Mouse (Mus musculus) bone marrow macrophage, adult 2 months (primary cell): ENCODE measurements around the gene Asrgl1. TPM values are rescaled to one million over a fixed set of nuclear protein-coding genes. Genes with fewer than 3 reads are reported as not detected.

Experiments
- H3K27ac ChIP-seq: 2 replicates; pipeline ENCODE4 v1.5.1; 2012; ENCODE audit warnings: low read depth, low read length; ENCODE audit not compliant: insufficient read depth
- H3K4me1 ChIP-seq: 2 replicates; pipeline ENCODE4 v1.6.1; 2012; ENCODE audit warnings: low read length; ENCODE audit not compliant: control insufficient read depth, insufficient read depth
- H3K4me3 ChIP-seq: 2 replicates; pipeline ENCODE4 v1.5.1; 2012; ENCODE audit warnings: mild to moderate bottlenecking, low read length, moderate library complexity; ENCODE audit not compliant: insufficient read depth
- CTCF ChIP-seq: IDR thresholded peaks from 2 replicates; pipeline ENCODE4 v1.5.1; 2012; ENCODE audit warnings: low read depth, mild to moderate bottlenecking, low read length, moderate library complexity
- POLR2A ChIP-seq: IDR thresholded peaks from 2 replicates; pipeline ENCODE4 v1.6.1; 2012; ENCODE audit warnings: mild to moderate bottlenecking, low read depth, low read length, borderline replicate concordance
- polyA plus RNA-seq: library from polyadenylated mRNA; stranded (reverse); fragments of >200 nt; gene quantifications from 2 replicates; pipeline ENCODE4 v1.2.4, GENCODE M21; 2012; ENCODE audit not compliant: missing spikeins, insufficient read depth, insufficient read length

Gene Asrgl1
- polyA plus RNA-seq, 1 experiment, result 4.0 TPM

DNA sequence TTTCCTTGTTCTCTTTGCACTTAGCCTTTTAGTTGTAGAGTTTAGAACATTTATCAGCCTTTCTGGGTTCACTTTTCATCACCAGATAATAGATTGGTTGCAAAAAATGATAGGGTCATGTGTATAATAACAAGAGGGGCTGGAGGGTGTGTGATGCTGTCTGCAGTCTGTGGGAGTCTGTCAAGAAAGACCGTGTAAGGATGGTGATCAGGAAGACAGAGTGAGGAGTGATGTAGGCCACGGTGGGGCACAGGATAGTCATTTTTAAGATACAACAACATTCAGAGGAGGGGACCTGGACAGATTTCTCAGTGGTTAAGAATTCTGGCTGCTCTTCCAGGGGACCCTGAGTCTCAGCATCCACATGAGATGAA is 63.3 kb downstream of the Asrgl1 start:
- TF ChIP-seq CTCF, result no peak
- TF ChIP-seq POLR2A, result no peak
- Histone ChIP-seq H3K4me3 (no peak overlapping the region), H3K27ac (peak overlapping the region; percentile 98), H3K4me1 (peaks cover 84% of the 10 kb centered on the region)

DNA sequence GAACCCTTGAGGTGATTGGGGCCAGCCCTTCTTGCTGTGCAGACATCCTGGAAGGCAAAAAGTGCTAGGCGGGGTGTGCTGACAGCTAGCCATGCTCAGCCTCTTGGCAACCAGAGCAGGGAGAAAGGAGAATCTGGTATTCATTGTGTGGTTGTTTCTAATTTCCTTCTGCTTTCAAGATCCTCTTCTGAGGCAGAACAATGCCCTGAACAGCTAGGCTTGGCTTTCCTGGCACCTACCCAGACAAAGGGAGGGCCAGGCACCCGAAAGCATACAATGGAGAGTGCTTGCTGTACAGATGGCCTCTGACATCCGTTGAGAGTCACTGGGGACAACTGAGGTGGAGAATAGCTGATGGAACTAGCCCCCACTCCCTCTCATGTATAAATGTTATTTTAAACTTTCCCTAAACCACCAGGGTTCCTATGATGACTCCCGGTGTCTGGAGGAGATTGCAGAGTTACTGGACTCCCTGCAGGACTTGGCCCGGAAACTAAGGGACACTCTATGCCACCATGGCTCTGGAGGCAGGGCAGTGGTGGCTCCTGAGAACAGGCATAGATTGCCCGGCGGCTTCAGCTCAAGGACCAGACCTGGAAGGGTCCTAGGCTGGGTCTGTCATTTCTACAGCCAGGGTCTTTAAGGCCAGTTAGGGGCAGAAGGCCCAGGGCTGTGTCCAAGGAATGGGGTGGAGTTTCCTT is 63.8 kb downstream of the Asrgl1 start:
- Histone ChIP-seq H3K4me1 (peaks cover 82% of the 10 kb centered on the region), H3K27ac (peak overlapping the region; percentile 98), H3K4me3 (no peak overlapping the region)
- TF ChIP-seq CTCF (no peak), POLR2A (no peak)

DNA sequence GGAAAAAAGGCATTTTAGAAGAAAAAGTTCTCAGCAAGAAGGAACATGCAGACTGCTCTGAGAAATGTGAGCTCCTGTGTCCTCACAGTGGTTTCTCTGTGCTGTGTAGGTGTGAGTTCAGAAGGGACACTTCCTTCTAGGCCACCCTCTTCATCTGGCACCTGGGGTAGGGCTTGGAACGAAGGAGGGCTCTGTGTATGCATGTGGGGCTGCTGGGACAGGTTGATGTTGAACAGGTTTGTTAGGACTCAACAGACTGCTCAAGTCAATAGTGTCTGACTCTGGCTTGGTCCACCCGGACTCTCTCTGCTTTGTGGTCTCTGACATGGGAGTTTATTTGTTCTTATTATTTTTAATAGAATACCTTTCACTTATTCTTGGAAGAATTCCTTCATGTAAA is 65.1 kb downstream of the Asrgl1 start:
- Histone ChIP-seq H3K4me1 (peaks cover 81% of the 10 kb centered on the region), H3K27ac (peak overlapping the region; percentile 98), H3K4me3 (no peak overlapping the region)
- no peak for TF ChIP-seq POLR2A
- no peak for TF ChIP-seq CTCF

DNA sequence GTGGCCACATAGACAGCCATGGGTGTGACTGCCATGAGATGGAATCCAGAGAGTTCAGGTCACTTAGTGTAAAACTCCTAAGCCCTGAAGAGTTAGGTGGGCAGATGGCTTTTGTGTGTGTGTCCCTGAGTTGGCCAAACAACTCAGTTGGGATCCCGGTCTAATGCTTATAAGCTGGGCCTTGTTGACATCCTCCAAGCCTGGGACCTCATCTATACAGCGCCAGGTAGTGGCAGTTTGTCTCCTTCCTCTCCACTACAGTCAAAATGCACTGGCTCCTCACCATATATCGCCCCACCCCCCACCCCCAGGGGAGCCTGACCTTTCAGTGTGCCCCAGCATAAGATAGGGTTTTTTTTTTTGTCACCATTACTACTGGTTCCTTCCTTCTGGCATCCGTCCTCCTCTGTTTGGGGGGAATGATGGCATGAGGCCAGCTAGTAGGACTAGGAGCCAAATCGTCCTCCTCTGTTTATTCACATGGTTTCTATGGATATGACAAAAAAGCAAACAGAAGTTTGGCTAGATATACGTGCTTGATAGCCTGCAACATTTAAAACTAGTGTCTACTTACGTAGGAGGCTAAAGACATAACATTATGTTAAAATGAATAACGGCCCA is 65.6 kb downstream of the Asrgl1 start:
- no peak overlapping the region for H3K27ac ChIP-seq
- no peak overlapping the region for H3K4me3 ChIP-seq
- TF ChIP-seq POLR2A (no peak), CTCF (no peak)
- peaks cover 80% of the 10 kb centered on the region for H3K4me1 ChIP-seq

DNA sequence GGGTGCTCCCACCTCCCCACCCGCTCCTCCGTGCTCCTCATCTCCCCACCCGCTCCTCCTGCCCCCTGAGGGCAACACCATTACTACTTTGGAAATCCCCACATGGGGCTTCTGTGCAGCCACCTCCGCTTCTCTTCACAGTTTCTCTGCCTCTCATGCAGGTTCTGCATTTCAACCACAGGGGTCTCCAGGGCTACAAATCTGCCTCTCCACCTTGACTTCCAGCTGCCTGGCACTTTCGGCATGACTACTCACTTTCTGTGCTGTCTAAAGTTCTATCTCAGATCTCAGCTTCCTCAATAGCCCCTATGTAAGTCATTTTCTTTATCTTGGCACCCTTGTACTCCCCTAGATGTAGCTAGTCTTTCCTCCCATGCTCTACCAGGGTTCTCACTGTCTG is 68.1 kb downstream of the Asrgl1 start:
- Histone ChIP-seq H3K4me1 (peaks cover 81% of the 10 kb centered on the region), H3K4me3 (no peak overlapping the region), H3K27ac (no peak overlapping the region)
- no peak for TF ChIP-seq POLR2A
- no peak for TF ChIP-seq CTCF

DNA sequence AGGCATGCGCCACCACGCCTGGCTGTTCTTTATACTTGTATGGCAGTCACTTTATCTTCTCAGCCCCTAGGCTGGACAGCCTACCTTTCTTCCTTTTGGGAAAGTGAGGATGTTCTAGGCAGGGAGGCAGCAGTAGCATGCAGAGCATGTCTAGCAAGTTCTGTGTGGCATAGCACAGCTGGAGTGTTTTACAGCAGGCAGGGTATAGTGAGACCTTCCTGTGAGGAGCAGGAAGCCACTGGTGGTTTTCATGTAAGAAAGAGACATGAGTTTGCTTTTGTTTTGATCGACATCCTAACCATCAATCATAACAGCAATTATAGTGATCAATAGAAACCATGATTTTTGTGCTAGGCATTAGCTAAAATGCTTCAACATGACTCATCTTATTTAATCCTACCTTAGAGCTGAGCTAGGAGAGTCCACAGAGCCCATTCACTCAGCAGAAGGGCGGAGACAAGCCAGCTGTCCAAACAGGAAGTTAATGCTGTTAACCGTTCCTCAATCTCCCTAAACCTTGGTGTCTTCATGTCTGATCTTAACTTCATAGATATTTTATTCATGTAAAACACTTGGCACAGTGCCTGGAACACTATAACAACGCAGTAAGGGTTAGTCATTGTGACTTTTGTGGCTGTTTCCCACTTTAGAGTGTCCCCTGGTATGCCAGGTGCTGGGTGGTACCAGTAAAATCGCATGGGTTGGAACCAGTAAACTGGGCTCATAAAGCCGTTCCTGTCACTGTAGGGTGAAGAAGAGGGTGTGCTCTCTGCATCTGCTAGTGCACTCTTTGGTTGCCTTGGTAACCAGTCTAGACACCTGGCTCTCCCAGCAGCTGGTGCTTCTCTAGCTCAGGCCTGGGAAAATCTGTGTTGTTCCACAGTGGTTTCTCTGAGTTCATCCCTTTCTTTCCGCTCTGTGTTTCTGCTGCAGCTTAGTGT is 69.5 kb downstream of the Asrgl1 start:
- peak overlapping the region; percentile 73 for H3K27ac ChIP-seq
- no peak for TF ChIP-seq CTCF
- no peak for TF ChIP-seq POLR2A
- no peak overlapping the region for H3K4me3 ChIP-seq
- H3K4me1 ChIP-seq, result peaks cover 84% of the 10 kb centered on the region

DNA sequence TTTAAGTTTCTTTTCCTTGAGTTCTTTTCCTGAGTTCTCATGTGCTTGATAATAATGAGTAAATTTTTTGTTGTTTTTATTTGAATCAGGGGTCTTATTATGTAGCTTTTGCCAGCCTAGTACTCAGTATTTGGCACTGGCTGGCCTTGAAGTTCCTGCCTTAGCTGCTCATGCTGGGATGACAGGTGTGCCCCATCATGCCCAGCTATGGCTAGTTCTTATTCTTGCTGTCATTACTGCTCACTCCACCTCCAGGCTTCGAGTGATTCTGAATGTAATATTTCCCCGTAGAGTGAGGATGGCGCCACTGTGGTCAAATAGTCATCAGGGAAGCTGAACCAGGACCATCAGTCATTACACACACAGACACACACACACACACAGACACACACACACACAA is 71.6 kb downstream of the Asrgl1 start:
- Histone ChIP-seq H3K27ac (no peak overlapping the region), H3K4me3 (no peak overlapping the region), H3K4me1 (peaks cover 84% of the 10 kb centered on the region)
- no peak for TF ChIP-seq POLR2A
- TF ChIP-seq CTCF, result no peak

DNA sequence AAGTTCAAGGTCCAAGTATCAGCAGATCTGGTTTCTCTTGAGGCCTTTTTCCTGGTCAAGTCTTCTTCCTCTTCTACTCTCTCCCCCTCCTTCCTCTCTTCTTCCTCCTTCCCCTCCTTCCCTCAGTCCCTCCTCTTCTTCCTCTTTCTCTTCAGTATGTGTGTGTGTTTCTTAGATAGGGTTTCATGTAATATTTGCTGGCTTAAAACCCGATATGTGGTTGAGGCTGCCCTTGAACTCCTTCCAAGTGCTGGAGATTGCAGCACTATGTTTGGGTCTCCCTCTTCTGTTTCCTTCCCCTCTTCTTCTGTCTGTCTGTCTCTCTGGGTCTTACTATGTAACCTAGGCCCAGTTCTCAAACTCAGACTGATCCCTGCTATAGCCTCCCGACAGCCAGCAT is 72.6 kb downstream of the Asrgl1 start:
- TF ChIP-seq CTCF, result no peak
- no peak for TF ChIP-seq POLR2A
- peaks cover 89% of the 10 kb centered on the region for H3K4me1 ChIP-seq
- H3K27ac ChIP-seq, result peak overlapping the region; percentile 88
- H3K4me3 ChIP-seq, result no peak overlapping the region

DNA sequence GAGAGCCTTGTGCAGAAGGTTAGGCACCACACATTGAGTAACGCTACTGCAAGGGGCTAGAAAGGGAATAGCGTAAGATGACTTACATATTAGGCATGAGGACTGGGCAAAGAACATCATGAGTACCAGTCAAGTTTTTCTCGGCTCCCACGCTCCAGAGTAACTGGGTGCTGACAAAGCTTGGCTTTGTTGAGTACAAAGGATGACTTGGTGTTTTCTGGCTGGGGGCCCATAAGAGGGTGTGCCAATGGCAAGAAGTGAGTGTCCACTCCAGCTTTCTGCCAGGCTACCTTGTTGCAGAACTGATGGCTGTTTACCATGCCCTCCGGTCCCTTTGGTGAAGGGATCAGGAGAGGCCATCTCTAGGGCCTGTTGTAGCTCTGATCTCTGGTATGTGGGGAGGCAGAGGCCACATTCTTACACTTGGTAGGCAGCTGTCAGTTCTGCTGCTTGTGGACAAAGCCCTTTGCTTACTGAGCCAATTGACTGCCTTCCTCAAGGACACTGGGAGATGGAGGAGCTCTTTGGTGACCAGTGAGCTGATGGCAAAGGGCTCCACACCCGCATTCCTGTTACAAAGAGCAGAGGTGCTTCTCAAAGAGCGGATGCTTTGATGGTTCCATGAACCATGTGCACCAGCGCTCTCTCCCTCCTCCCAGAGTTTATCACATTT is 74.1 kb downstream of the Asrgl1 start:
- Histone ChIP-seq H3K4me3 (no peak overlapping the region), H3K27ac (peak overlapping the region; percentile 88), H3K4me1 (peaks cover 91% of the 10 kb centered on the region)
- no peak for TF ChIP-seq CTCF
- TF ChIP-seq POLR2A, result no peak
